Mouse (Mus musculus): ENCODE data around the gene Tbcd.

Gene Tbcd

GRCm38 (mm10) chr11:121451753-121452635 lies at the start of gene Tbcd:
Gene Tbcd, plus strand, starts transcription at chr11:121451949.
- DNase-seq, result peak; percentile 95 to 96

DNA sequence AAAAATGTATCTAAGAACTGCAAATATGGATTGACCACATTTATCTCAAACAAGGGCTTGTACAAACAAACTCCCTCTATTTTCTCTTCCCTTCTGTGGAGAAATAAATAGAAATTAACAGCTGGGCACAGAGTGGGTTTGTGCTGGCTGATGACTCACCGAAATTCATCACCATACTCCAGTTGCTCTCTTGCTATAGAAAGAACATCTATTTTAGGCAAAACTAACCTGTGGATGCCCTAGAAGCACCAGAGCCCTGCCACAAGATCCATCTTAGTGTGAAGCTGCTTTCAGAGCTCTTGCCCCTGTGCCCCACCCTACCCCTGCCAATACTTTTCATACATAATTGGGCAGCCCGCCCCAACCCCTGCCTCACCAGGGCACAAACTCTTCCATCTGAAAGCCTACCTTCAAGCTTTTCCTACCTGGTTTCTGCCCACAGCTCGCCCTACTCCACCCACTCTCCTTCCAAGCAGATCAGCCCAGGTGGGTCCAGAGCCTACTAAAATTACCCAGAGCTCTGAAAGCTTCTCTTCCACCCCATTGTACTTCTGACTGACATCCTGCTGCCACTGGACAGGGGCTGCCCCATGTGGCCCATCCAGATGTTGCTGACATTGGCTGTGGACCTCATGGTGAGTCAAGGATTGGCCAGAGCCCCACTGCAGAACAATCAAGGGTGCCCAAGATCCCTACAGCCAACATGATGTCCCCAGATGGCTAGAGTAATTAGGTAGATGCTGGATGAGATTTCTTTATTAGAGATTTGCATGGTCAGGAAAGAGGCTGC lies 44.2 kb upstream of the Tbcd start:
- no peak for DNase-seq

- no peak for DNase-seq
These were observed 37.0 kb upstream of the Tbcd start for GRCm38 (mm10) chr11:121414762-121415161.

- DNase-seq, result no peak
These were observed 36.4 kb upstream of the Tbcd start for GRCm38 (mm10) chr11:121415351-121415750.

DNA sequence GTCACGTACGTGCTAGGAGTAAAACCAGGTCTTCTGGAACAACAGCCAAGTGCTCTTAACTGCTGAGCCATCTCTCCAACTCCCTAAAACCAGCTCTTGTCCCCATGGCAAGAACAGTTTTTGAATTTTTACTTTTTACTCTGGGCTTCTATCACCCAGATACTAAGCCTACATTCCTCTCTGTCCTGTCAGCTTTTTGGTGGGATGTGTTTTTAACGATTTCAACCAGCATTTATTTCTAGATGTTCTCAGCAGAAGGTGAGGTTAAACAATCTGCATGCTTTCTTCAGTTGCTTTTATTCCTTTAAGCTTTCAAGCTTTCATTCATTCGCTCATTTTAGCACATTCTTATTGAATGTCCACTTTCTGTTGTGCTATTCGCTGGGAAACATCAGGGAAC lies 33.8 kb upstream of the Tbcd start:
- DNase-seq, result no peak

GRCm38 (mm10) chr11:121418932-121419331 lies 32.8 kb upstream of the Tbcd start:
- DNase-seq, result no peak

DNA sequence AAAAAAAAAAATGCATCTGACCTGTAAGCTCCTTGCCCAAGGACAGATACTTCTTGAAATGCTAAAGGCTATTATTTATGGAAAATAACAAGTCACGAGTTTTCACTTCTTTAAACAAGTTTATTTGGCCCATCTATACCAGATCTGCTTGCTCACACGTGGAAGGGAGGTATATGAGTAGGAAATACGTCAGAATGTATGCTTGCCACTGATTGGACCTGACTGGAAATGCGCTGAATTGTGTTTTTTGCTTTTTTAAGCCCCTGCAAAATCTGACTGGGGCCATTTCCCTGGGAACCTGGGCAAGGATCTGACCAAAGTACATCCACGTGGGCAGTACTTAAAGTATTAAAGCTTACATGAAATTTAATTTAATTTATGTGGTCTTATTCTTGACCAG lies 31.4 kb upstream of the Tbcd start:
- no peak for DNase-seq

DNA sequence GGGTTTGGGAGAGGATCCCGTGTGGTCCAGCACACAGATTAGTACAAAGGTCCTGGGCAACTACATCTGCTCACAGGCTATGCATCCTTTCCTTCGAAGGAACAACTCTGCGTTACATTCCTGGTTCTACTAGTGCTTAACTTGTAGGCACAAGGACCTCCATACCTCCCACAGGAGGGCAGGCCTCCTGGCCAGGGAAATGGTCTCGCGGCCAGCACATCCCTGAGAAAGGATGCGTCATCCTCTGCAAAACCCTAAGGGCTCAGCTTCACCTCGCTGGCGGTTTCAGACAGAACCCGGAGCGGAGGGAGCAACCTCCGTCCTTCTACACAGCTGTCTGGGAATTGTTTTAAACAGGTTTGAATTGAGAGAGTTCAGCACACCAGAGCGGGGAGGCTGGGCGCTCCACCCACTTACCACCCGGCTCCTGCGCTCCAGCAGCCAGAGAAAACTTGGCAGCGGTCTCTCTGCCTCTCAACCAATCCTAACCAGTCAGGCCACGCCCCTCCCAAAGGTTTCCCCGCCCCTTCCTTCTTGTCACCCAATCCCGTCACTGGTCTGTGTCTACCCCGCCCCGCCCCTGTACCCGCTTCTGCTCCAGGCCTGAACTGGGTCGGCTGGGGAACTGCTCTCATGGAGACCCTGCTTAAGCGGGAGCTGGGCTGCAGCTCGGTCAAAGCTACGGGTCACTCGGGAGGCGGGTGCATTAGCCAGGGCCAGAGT lies 30.8 kb upstream of the Tbcd start, which contains the start of gene Fn3krp:
Gene Fn3krp (plus strand): TSS at position 572 of the 723 bp plus-strand sequence.
- DNase-seq, result peak; percentile 99 to 100

- DNase-seq, result no peak
These were observed 30.1 kb upstream of the Tbcd start for GRCm38 (mm10) chr11:121421553-121422173.

DNA sequence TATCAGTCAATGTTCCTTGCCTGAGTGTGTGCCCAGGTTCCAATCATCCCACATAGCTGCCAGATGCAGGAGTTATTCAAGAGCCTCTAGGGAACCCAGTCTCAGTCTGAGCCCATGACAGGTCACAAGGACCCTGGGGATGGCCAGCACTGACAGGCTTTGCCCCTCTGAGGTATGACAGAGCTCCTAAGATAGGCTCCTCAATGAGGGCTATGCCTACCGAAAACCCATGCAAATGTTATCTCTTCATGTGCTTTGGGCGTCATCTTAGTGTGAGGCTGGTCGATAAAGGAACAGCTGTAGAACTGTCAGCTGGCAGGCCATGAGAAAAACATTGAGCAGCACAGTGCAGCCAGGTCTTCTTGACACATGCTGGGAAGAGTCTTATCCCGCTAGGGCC lies 18.4 kb upstream of the Tbcd start:
- DNase-seq, result no peak

- DNase-seq, result peak; percentile 96 to 98
These were observed 17.3 kb upstream of the Tbcd start, which contains the start of gene Fn3k for GRCm38 (mm10) chr11:121434156-121435155. Gene Fn3k, plus strand, starts transcription at chr11:121434913.

DNA sequence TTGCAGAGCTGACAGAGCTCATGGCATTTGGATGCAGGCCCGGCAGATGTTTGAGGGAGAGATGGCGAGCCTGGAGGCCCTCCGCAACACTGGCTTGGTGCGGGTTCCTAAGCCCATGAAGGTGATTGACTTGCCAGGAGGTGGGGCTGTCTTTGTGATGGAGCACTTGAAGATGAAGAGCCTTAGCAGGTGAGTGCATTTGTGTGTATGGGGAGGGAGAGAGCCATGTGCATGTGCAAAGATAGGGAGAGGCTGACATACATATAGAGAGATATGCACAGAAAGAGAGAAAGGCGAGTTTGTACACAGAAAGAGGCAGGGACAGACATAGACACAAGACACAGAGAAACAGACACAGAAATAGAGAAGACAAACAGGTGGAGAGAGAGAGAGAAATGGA lies 14.5 kb upstream of the Tbcd start:
- no peak for DNase-seq

DNA sequence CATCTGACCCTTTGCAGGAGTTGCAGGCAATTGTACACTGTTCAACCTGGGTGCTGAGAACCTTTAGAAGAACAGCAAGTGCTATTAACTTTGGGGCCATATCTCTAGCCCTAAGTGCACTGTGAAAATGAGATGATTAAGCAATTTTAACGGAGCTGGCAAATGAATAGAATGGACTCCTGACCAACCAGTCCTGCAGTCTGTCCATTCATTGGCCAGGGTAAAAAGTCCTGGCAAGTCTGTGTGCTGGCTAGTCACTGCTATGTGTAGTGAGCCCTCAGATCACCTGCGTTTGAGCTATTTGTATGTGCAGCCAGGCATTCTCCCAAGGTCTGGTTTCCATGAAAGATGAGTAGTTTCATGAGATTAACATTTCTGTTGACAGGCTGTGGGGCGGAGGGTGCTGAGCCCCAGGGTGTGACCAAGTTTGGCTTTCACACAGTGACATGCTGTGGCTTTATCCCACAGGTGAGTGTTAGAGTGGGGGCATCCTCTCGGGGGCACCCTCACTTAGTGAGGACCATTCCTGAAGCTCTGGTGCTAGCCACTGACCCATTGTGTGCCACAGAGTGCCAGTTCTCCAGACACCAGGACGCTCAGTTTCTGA lies 12.0 kb upstream of the Tbcd start:
- no peak for DNase-seq

DNA sequence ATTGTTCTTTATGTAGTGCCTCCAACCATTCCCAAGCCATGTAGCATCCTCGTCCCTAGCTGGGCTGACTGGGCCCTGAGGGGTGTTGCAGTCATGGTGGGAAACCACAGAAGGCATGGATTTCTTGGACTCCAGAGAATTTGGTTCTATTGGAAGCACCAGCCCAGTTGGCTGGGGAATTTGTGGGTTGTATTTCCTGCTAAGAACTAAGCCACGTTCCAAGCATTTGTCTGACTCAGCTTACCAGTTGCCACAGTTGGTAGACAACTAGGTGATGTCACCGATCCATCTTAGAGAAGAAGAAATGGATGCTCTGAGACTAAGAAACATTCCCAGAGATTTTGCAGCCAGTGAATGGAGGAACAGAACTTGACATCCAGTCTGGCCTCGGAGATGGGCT lies 10.1 kb upstream of the Tbcd start:
- no peak for DNase-seq

DNA sequence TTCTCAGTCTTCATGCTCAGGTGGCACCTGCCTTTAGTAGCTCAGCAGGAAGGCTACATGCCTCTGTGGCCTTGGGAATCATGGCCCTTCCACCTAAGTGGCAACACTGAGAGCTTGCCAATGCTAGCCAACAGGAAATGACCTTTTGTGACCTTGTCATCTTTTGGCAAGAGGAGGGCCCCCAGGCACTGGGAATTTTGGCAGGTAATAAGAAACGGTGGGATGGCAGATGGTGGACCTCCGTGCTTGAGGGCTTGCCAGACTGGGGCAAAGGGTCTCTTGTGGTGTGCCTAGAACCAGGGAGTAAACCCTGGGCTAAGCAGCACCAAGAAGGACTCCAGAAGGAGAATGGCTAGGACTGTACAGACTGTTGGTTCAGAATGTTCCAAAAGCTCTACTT lies 9.7 kb upstream of the Tbcd start:
- no peak for DNase-seq

DNA sequence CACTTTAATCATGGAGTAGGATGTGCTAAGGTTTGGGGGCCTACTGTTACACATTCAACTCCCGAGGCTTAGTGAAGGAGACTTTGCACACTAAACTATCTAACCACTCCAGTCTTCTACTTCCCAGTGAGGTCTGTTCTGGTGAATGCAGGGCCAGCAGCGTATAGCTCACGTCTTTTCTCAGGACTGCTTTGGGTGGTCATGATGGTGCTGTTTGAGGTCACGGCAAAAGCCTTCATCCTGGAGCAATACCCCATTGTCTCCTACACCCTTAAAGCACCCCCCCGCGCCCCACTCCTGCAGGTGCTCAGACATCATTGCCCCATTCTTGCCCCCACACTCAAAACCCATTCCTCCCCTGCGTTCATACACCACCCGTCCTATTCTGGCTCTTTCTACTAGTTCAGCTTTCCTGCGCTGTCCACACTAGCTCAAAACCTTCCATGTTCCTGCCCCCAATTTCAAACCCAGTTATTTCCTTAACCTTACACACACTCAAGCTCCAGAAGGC lies 478 bp upstream of the Tbcd start:
- peak in 1 of 2 experiments; percentile 21 for DNase-seq

GRCm38 (mm10) chr11:121457874-121458273 lies 6.1 kb downstream of the Tbcd start:
- DNase-seq, result no peak

DNA sequence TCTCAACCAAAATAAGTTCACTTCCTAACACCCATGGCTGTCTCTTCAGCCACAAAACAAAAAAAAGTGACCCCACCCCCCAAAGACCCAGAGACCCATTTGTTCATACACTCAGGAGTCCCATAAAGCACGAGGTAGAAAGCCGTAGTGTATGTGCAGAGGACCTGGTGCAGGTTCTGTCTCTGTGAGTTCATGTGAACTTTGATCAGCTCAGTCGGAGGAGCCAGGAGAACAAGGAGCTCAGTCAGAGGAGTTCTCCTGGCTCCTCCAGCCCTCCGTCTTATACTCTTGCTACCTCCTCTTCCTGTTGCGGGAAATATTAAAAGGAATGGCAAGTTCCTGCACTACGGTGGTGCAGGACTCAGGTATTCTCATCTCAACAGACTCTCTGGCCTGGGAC lies 15.7 kb downstream of the Tbcd start:
- no peak for DNase-seq

GRCm38 (mm10) chr11:121474831-121475230 lies 23.1 kb downstream of the Tbcd start:
- DNase-seq, result no peak

GRCm38 (mm10) chr11:121475699-121476415 lies 24.1 kb downstream of the Tbcd start:
- peak; percentile 76 to 77 for DNase-seq

Data from cerebellum, postnatal 36 days (tissue).